Mouse (Mus musculus) ES-E14 (cell line): ENCODE data around the gene Pcdh9. TPM values are rescaled to one million over a fixed set of nuclear protein-coding genes. Genes with fewer than 3 reads are reported as not detected.

Source experiments
- DNase-seq: peaks from one replicate; pipeline ENCODE4 v3.0.0-alpha.2; 2013; ENCODE audit warnings: low read depth, low spot score
- H3K27ac ChIP-seq: 2 replicates; pipeline ENCODE4 v1.5.1; 2012; ENCODE audit warnings: low read depth, mild to moderate bottlenecking, low read length, moderate library complexity, mixed read lengths; ENCODE audit not compliant: poor library complexity, insufficient read depth, severe bottlenecking
- H3K36me3 ChIP-seq: 2 replicates; pipeline ENCODE4 v1.6.1; 2012; ENCODE audit warnings: mild to moderate bottlenecking, low read length, moderate library complexity, mixed read lengths; ENCODE audit not compliant: control insufficient read depth, poor library complexity, insufficient read depth, severe bottlenecking
- H3K4me1 ChIP-seq, 2 experiments: fragments of 150-350 bp in 1 of 2; sonication (generic) in 1 of 2; 2 replicates each; pipeline ENCODE4 v1.6.1; 2012; ENCODE audit warnings: low read length in 2 of 2, mild to moderate bottlenecking in 1 of 2, mixed read lengths in 1 of 2; ENCODE audit not compliant: control insufficient read depth in 2 of 2, insufficient read depth in 2 of 2, poor library complexity in 1 of 2
- H3K4me3 ChIP-seq, 2 experiments: fragments of 150-350 bp in 1 of 2; sonication (generic) in 1 of 2; 2 replicates each; pipeline ENCODE4 v1.5.1; 2012; ENCODE audit warnings: low read length in 2 of 2, low read depth in 1 of 2, mild to moderate bottlenecking in 1 of 2, mixed read lengths in 1 of 2; ENCODE audit not compliant: insufficient read depth in 1 of 2, poor library complexity in 1 of 2, severe bottlenecking in 1 of 2
- H3K9ac ChIP-seq: 2 replicates; pipeline ENCODE4 v1.6.1; 2012; ENCODE audit warnings: low read depth, mild to moderate bottlenecking, low read length, mixed read lengths; ENCODE audit not compliant: poor library complexity, insufficient read depth, severe bottlenecking
- H3K9me3 ChIP-seq: fragments of 150-350 bp; sonication (generic); 2 replicates; pipeline ENCODE4 v1.6.1; 2012; ENCODE audit warnings: low read depth, mild to moderate bottlenecking, low read length; ENCODE audit not compliant: control insufficient read depth, insufficient read depth
- CHD2 ChIP-seq: IDR thresholded peaks from 2 replicates; pipeline ENCODE4 v1.6.1; 2014; ENCODE audit warnings: mild to moderate bottlenecking, low read depth, low read length, inconsistent platforms
- HCFC1 ChIP-seq: IDR thresholded peaks from 2 replicates; pipeline ENCODE4 v1.6.1; 2012; ENCODE audit warnings: low read length, inconsistent platforms, borderline replicate concordance; ENCODE audit not compliant: insufficient read depth
- MAFK ChIP-seq: IDR thresholded peaks from 2 replicates; pipeline ENCODE4 v1.6.1; 2014; ENCODE audit warnings: mild to moderate bottlenecking, low read depth, low read length, inconsistent platforms; ENCODE audit not compliant: insufficient read depth
- ZC3H11A ChIP-seq: IDR thresholded peaks from 2 replicates; pipeline ENCODE4 v1.6.1; 2012; ENCODE audit warnings: low read depth, mild to moderate bottlenecking, inconsistent platforms, low read length, borderline replicate concordance
- ZNF384 ChIP-seq: IDR thresholded peaks from 2 replicates; pipeline ENCODE4 v1.6.1; 2012; ENCODE audit warnings: low read depth, low read length, inconsistent platforms
- in situ Hi-C, 2 experiments: fragments of 600-800 bp; cut with MboI; formaldehyde crosslinking; loops; one replicate each; pipeline ENCODE4 v1.15.1; 2025; ENCODE audit warnings: low sequenced_read_pairs in 2 of 2, inconsistent platforms in 1 of 2; ENCODE audit not compliant: unreplicated experiment in 2 of 2
- total RNA-seq: library from RNA; depleted of rRNA; stranded (reverse); fragments of 300-350 nt; gene quantifications from 2 replicates; pipeline ENCODE4 v1.2.3, GENCODE M21; 2012

Pcdh9 gene
- total RNA-seq, 1 experiment = 0.71 TPM

GRCm38 (mm10) chr14:93713250-93713935 lies 177.1 kb downstream of the Pcdh9 start:
- no peak for DNase-seq
- in situ Hi-C loops = no loop called here
- no peak overlapping the region for H3K4me3 ChIP-seq
- no peaks in the 10 kb centered on the region for H3K9me3 ChIP-seq
- no peaks in the 10 kb centered on the region for H3K36me3 ChIP-seq
- H3K27ac ChIP-seq = no peak overlapping the region
- no peaks in the 10 kb centered on the region for H3K4me1 ChIP-seq
- H3K9ac ChIP-seq = no peak overlapping the region
- TF ChIP-seq MAFK (no peak), HCFC1 (no peak), CHD2 (no peak), ZC3H11A (no peak), ZNF384 (no peak)

GRCm38 (mm10) chr14:93708651-93709050 lies 181.8 kb downstream of the Pcdh9 start:
- DNase-seq = no peak
- TF ChIP-seq MAFK = no peak
- TF ChIP-seq CHD2 = no peak
- TF ChIP-seq ZNF384 = no peak
- no peak for TF ChIP-seq HCFC1
- no peak for TF ChIP-seq ZC3H11A
- Histone ChIP-seq H3K36me3 (no peaks in the 10 kb centered on the region), H3K9ac (no peak overlapping the region), H3K4me1 (no peaks in the 10 kb centered on the region), H3K27ac (no peak overlapping the region), H3K9me3 (no peaks in the 10 kb centered on the region), H3K4me3 (no peak overlapping the region)
- in situ Hi-C loops = no loop called here

- no peak for TF ChIP-seq ZNF384
- TF ChIP-seq CHD2 = no peak
- TF ChIP-seq HCFC1 = no peak
- TF ChIP-seq ZC3H11A = no peak
- TF ChIP-seq MAFK = no peak
- Histone ChIP-seq H3K27ac (no peak overlapping the region), H3K9ac (no peak overlapping the region), H3K4me3 (no peak overlapping the region), H3K4me1 (no peaks in the 10 kb centered on the region), H3K36me3 (no peaks in the 10 kb centered on the region), H3K9me3 (no peaks in the 10 kb centered on the region)
- DNase-seq = no peak
- in situ Hi-C loops = no loop called here
Observed at GRCm38 (mm10) chr14:93701385-93702101, 188.9 kb downstream of the Pcdh9 start.

- Histone ChIP-seq H3K4me1 (no peaks in the 10 kb centered on the region), H3K9ac (no peak overlapping the region), H3K36me3 (no peaks in the 10 kb centered on the region), H3K4me3 (no peak overlapping the region), H3K9me3 (no peaks in the 10 kb centered on the region), H3K27ac (no peak overlapping the region)
- in situ Hi-C loops = no loop called here
- no peak for DNase-seq
- no peak for TF ChIP-seq ZC3H11A
- TF ChIP-seq HCFC1 = no peak
- no peak for TF ChIP-seq ZNF384
- TF ChIP-seq MAFK = no peak
- TF ChIP-seq CHD2 = no peak
Observed at GRCm38 (mm10) chr14:93700916-93701315, 189.6 kb downstream of the Pcdh9 start.

GRCm38 (mm10) chr14:93684641-93685040 lies 205.8 kb downstream of the Pcdh9 start:
- in situ Hi-C loops = no loop called here
- H3K4me3 ChIP-seq = no peak overlapping the region

More at GRCm38 (mm10) chr14:93684641-93685040, 205.8 kb downstream of the Pcdh9 start:
- Histone ChIP-seq H3K4me1 (no peaks in the 10 kb centered on the region), H3K36me3 (no peaks in the 10 kb centered on the region), H3K9ac (no peak overlapping the region), H3K27ac (no peak overlapping the region), H3K9me3 (no peaks in the 10 kb centered on the region)
- no peak for DNase-seq
- TF ChIP-seq CHD2 (no peak), MAFK (no peak), ZC3H11A (no peak), ZNF384 (no peak), HCFC1 (no peak)
